Mouse (Mus musculus) limb, embryonic 12.5 days (tissue): ENCODE data around the gene Slc39a5. TPM values are rescaled to one million over a fixed set of nuclear protein-coding genes. Genes with fewer than 3 reads are reported as not detected.

ENCODE experiments used
- ATAC-seq: fragments of 200-750 bp; cut with Nextera tagmentation; 2 replicates; pipeline ENCODE4 v1.8.0; 2017; ENCODE audit warnings: low read depth, moderate TSS enrichment; ENCODE audit not compliant: insufficient number of reproducible peaks, insufficient read depth, low FRiP score, low TSS enrichment
- H3K27ac ChIP-seq: fragments of 300-500 bp; sonication (generic); 2 replicates; pipeline ENCODE4 v1.5.1; 2016; ENCODE audit warnings: mild to moderate bottlenecking, moderate library complexity
- H3K27me3 ChIP-seq: fragments of 300-500 bp; sonication (generic); 2 replicates; pipeline ENCODE4 v1.6.1; 2016; ENCODE audit warnings: mild to moderate bottlenecking, moderate library complexity
- H3K36me3 ChIP-seq: fragments of 300-500 bp; sonication (generic); 2 replicates; pipeline ENCODE4 v1.6.1; 2016; ENCODE audit warnings: mild to moderate bottlenecking, moderate library complexity
- H3K4me1 ChIP-seq: fragments of 300-500 bp; sonication (generic); replicated peaks from 2 replicates; pipeline ENCODE4 v1.6.1; 2016
- H3K4me2 ChIP-seq: fragments of 300-500 bp; sonication (generic); 2 replicates; pipeline ENCODE4 v1.6.1; 2016; ENCODE audit warnings: mild to moderate bottlenecking, moderate library complexity
- H3K4me3 ChIP-seq: fragments of 300-500 bp; sonication (generic); replicated peaks from 2 replicates; pipeline ENCODE4 v1.5.1; 2016; ENCODE audit warnings: mild to moderate bottlenecking
- H3K9ac ChIP-seq: fragments of 300-500 bp; sonication (generic); replicated peaks from 2 replicates; pipeline ENCODE4 v1.6.1; 2016; ENCODE audit warnings: mild to moderate bottlenecking, moderate library complexity
- H3K9me3 ChIP-seq: fragments of 300-500 bp; sonication (generic); 2 replicates; pipeline ENCODE4 v1.6.1; 2016; ENCODE audit warnings: mild to moderate bottlenecking, moderate library complexity
- WGBS: fragments of 180-500 bp; shearing (Covaris S2); methylation state at CpG from one replicate; pipeline ENCODE4 v1.1.7; 2016; 5-methylcytosine and 5-hydroxymethylcytosine counted together
- polyA plus RNA-seq: library from polyadenylated mRNA; unstranded; fragments of >200 nt; fragmentation: Nextera tagmentation; extraction: Ambion mirVana; gene quantifications from 2 replicates; pipeline ENCODE4 v1.2.1, GENCODE M21; 2016

Gene Slc39a5
- polyA plus RNA-seq, 1 experiment from 2014 or later = not detected

DNA sequence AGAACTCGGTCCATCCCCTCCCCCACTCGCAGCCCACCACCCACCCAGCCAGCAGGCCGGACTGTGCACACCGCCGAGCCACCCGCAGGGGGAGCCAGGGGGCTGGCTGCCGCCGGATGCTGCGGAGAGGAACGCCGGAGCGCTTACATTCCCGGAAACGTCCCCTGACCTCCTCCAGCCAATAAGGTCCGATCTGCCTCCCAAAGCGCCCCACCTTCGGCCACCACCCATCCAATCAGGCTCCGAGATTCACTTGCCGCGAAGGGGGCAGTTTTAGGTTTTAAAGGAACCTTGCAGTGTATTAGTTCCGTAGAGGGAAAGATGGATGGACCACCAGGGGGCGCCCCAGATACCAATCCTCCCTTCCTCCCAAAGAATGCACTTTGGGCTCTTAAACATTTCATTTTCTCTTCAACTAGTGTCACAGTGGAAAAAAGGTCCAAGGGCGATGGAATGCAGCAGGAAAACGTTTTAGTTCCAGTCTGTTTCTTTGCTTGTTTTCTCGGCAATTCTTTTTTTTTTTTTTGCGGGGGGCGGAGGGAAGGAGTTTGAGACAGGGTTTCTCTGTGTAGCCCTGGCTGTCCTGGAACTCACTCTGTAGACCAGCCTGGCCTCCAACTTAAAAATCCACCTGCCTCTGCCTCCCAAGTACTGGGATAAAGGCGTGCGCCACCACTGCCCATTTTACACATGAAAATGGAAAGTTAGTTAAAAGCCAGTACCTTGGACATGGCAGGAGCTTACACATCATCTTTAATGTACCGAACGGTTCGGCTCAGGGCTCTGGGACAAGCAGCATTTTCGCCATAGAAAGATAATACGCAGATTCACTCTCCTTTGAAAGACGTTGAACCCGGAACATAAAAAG, 8.9 kb upstream of the Slc39a5 start:
- H3K36me3 ChIP-seq = peaks cover 44% of the 10 kb centered on the region
- H3K4me3 ChIP-seq = peak overlapping the region; percentile 92
- WGBS = 6% methylated on average over 36 of the region's 36 CpGs
- no peaks in the 10 kb centered on the region for H3K27me3 ChIP-seq
- no peaks in the 10 kb centered on the region for H3K9me3 ChIP-seq
- peak overlapping the region; percentile 94 for H3K27ac ChIP-seq
- H3K9ac ChIP-seq = peak overlapping the region; percentile 81
- H3K4me2 ChIP-seq = peak overlapping the region; percentile 95
- ATAC-seq = peak; percentile 90
- peaks cover 35% of the 10 kb centered on the region for H3K4me1 ChIP-seq

DNA sequence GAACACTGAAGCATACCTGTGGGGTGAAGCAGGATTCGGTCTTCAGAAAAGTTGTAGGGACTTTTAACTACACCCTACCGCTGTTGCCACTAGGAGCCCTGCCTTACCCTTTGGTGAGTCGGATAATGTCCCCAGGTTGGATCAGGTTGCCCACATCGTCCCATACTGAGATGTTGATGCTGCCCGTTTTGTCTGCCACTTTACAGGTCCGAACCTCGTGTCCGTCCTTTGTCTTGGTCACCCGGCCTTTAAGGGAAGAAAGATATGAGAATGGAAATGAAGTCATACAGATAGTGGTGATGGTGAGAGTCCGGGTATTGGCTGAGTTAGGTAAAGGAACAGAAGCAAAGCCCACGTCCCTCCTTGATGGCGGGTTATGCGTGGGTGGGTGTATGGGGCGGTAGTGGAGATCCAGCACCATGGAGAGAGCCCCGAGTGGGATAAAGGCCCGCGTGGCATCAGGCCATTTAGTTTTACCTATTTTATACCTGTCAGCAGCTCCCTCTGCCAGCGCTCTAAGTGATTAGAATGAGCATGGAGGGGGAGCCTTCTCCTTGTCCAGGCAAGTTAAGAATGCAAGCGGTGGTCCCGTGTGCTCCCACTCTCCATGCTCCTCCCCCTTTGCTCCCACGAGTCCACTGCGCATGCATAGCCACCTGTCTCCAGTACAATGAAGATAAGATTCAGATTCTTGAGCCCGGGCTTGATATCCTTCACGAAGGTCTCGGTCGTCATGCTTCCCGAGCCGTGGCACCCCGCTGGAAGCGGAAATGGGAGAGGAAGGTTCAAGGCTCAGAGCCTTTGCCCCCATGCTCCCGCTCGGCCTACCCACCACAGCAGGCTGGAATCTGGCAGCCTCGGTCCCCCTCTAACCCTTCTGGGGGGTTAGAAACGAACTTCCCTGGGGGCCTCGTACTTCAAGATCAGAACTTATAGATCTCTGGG, 7.8 kb upstream of the Slc39a5 start:
- Histone ChIP-seq H3K9me3 (no peaks in the 10 kb centered on the region), H3K36me3 (peaks cover 36% of the 10 kb centered on the region), H3K9ac (peak overlapping the region; percentile 73), H3K4me2 (peak overlapping the region; percentile 92), H3K27me3 (no peaks in the 10 kb centered on the region), H3K27ac (peak overlapping the region; percentile 82), H3K4me3 (peak overlapping the region; percentile 92), H3K4me1 (peaks cover 35% of the 10 kb centered on the region)
- no peak for ATAC-seq
- WGBS = 20% methylated on average over 35 of the region's 35 CpGs

DNA sequence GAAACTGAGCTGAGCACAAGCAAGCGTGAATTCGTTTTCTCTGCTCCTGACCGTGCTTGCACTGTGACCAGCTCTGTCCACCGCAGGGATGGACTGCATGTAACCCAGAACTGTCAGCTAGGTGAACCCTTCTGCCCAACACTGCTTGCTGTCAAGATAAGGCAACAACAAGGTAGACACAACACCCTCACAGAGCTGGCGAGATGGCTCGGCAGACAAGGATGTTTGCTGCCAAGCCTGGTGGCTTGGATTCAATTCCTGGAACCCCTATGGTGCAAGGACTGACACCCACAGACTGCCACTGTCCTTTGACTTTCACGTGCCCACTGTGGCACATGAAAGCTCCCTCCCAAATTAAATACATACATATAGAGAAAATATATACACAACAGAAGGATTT, 2.9 kb upstream of the Slc39a5 start:
- WGBS = 86% methylated on average over 7 of the region's 7 CpGs
- Histone ChIP-seq H3K9ac (no peak overlapping the region), H3K4me1 (peaks cover 24% of the 10 kb centered on the region), H3K4me3 (no peak overlapping the region), H3K27ac (no peak overlapping the region), H3K4me2 (no peak overlapping the region), H3K27me3 (no peaks in the 10 kb centered on the region), H3K36me3 (peaks cover 32% of the 10 kb centered on the region), H3K9me3 (no peaks in the 10 kb centered on the region)
- no peak for ATAC-seq

DNA sequence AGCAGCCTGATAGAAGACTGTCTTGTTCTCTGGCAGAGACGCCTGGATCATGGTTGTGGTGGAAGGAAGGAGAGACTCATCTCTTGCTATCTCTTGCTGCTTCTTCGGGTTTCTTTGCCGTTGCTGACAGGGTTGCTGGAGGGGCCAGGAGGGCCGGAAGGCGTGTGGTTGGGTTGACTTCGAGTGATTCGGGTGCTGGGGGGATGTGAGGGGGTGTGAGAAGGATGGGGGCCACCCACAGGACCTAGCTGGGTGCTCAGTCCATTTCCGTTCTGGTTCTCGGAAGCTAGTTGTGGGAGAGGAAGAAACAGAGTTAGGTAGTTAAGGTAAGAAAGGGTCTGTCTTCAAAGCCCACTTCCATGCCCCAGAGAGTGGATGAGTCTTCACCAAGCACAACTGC, 609 bp upstream of the Slc39a5 start:
- H3K4me1 ChIP-seq = peaks cover 16% of the 10 kb centered on the region
- no peak for ATAC-seq
- H3K9ac ChIP-seq = no peak overlapping the region
- H3K4me2 ChIP-seq = no peak overlapping the region
- H3K4me3 ChIP-seq = no peak overlapping the region
- H3K36me3 ChIP-seq = peaks cover 32% of the 10 kb centered on the region
- H3K9me3 ChIP-seq = no peaks in the 10 kb centered on the region
- H3K27me3 ChIP-seq = no peaks in the 10 kb centered on the region
- 81% methylated on average over 9 of the region's 9 CpGs for WGBS
- no peak overlapping the region for H3K27ac ChIP-seq

DNA sequence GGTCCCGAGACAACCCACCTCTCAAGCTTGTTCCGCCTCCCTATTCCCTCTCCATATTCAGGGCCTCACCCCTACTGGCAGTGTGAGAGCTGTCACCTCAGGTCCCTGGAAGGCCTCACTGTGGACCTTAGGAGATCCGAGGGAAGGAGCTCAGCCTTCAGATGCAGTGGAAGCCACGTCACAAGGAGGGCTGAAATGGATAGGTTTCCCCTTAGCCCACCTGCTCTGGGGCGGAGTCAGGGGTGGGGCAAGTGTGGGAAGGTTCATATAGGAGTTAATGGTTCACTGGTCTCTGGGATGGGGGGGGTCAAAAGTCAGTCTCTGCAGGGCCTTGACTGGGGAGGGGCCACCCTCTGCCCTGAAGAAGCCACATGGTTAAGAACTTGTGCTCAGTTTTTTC, 691 bp downstream of the Slc39a5 start:
- H3K9me3 ChIP-seq = no peaks in the 10 kb centered on the region
- no peak for ATAC-seq
- no peak overlapping the region for H3K9ac ChIP-seq
- no peak overlapping the region for H3K27ac ChIP-seq
- H3K27me3 ChIP-seq = no peaks in the 10 kb centered on the region
- no peak overlapping the region for H3K4me3 ChIP-seq
- H3K36me3 ChIP-seq = peaks cover 33% of the 10 kb centered on the region
- H3K4me1 ChIP-seq = peaks cover 16% of the 10 kb centered on the region
- peak overlapping the region; percentile 2; the same call in 1 of the 2 replicates for H3K4me2 ChIP-seq
- 23% methylated on average over 5 of the region's 5 CpGs for WGBS

DNA sequence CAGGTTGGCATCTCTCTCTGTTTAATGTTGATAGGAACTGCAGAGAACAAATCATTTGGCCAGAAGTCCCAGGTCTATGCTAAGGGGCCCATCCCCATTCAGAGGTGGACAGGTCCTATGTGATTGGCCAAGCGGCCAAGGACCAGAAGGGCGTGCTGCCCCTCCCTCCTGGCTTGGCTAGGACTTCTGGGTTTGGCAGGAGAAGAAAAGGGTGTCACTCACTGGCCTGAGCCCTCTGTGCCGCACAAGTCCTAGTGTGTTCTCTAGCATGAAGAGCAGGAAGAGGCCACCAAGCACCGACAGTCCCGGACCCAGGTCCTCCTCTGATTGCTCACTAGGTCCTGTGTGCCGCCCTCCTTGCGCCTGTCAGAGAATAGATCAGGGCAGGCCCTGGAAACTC, 3.6 kb downstream of the Slc39a5 start:
- WGBS = 71% methylated on average over 7 of the region's 7 CpGs
- peaks cover 58% of the 10 kb centered on the region for H3K36me3 ChIP-seq
- no peak overlapping the region for H3K4me3 ChIP-seq
- peaks cover 16% of the 10 kb centered on the region for H3K4me1 ChIP-seq
- no peak for ATAC-seq
- no peaks in the 10 kb centered on the region for H3K27me3 ChIP-seq
- 0 out of 2 replicates have a peak overlapping the region, but pooled peaks have one; percentile 18 for H3K9ac ChIP-seq
- no peak overlapping the region for H3K4me2 ChIP-seq
- H3K9me3 ChIP-seq = no peaks in the 10 kb centered on the region
- H3K27ac ChIP-seq = no peak overlapping the region

DNA sequence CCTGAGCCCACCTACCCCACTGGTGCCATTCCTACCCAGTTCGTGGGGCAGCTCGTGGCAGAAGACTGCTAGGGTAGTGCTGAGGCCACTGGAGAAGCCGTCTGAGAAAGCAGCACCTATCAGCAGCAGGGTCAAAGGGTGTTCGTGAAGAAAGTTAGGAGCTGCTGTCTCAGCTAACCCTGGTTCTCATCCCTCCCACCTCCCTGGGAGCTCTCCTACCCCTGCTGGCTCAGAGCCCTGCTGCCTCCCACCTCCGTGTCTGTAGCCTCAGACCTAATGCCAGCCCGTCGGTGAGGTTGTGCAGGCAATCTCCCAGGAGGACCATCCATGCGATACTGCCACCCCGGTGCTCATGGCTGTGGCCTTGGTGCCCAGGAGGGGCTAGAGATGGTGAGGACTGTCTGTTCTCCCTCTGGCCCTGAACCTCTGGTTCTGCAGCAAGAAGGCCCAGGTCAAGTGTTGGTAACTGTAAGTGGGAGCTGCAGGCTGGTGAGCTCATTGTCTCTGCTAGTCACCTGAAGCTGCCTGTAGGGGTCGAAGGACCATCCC, 4.2 kb downstream of the Slc39a5 start:
- no peak overlapping the region; the same call in 1 of the 2 replicates for H3K9ac ChIP-seq

DNA sequence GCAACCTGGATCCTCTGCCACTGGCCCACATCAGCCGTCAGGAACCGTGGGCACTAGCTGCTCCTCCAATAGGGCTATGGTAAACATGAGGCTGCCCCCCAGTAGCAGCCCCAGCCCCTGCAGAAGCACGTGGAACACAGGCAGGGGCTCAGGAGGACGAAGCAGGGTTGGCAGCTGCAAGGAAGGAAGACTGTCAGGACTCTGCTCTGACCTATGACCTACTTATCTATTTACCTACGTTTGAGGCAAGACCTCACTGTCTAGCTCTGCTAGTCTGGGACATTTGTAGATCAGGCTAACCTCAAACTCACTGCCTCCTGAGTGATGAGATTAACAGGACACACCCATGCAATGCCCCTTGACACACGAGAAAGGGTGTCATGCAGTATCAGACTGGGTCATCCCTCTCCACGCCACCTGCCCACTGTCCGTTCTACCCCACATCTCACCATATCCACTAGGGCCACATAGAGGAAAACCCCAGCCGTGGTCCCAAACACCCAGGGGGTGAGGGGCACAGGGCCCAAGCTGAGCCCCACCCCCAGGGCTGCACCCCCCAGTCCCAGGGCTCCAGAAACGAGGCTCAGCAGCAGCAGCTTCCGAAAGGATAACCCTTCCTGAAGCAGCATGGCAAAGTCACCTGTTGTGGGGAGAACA, 4.9 kb downstream of the Slc39a5 start:
- WGBS = 62% methylated on average over 11 of the region's 11 CpGs
- H3K4me2 ChIP-seq = no peak overlapping the region
- H3K27ac ChIP-seq = no peak overlapping the region
- H3K9ac ChIP-seq = no peak overlapping the region
- no peaks in the 10 kb centered on the region for H3K9me3 ChIP-seq
- ATAC-seq = no peak
- H3K27me3 ChIP-seq = no peaks in the 10 kb centered on the region
- H3K4me1 ChIP-seq = peaks cover 15% of the 10 kb centered on the region
- no peak overlapping the region for H3K4me3 ChIP-seq
- peaks cover 71% of the 10 kb centered on the region for H3K36me3 ChIP-seq

More for the DNA sequence above, 4.2 kb downstream of the Slc39a5 start:
- Histone ChIP-seq H3K27ac (no peak overlapping the region), H3K4me2 (no peak overlapping the region), H3K4me1 (peaks cover 16% of the 10 kb centered on the region), H3K4me3 (no peak overlapping the region), H3K9me3 (no peaks in the 10 kb centered on the region), H3K36me3 (peaks cover 64% of the 10 kb centered on the region), H3K27me3 (no peaks in the 10 kb centered on the region)
- 73% methylated on average over 10 of the region's 10 CpGs for WGBS
- no peak for ATAC-seq

DNA sequence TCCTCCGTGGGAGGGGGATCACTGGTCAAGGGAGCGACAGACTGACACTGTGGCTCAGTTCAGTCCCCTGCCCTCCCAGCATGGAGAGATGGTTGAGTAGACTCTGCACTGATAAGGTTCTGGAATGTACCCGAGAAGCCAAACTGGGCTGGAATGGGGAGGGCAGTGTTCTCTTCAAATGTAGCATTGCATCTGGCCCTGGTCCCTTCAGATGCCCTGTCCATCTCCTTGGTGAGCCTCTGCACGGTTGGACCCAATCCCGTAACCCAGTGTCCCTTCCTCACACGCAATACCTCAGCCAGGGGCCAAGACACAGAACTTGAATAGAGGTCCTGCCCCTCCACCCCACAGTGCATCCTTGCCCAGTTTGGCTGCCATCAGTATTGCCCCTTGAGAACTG, 9.2 kb downstream of the Slc39a5 start:
- Histone ChIP-seq H3K4me1 (no peaks in the 10 kb centered on the region), H3K4me3 (no peak overlapping the region), H3K4me2 (no peak overlapping the region), H3K27ac (no peak overlapping the region), H3K9ac (no peak overlapping the region), H3K9me3 (no peaks in the 10 kb centered on the region), H3K27me3 (no peaks in the 10 kb centered on the region), H3K36me3 (peaks cover 100% of the 10 kb centered on the region)
- WGBS = 83% methylated on average over 6 of the region's 6 CpGs
- no peak for ATAC-seq

DNA sequence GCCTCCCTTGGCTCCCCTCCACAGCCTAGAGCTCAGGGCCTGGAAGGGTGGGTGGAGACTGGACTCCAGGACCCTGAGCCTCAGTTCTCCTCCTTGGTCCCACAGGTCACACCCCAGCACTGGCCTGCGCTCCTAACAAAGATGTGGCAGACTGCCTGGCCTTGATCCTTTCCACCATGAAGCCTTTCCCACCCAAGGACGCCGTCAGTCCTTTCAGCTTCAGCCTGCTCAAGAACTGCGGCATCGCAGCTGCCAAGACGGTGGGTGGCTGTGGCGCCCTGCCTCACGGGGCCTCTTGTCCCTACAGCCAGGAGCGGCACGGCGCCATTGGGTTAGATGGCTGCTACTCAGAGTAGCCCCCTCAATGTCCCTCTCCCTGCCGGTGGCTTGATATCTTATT, 10.7 kb downstream of the Slc39a5 start:
- H3K4me3 ChIP-seq = no peak overlapping the region
- H3K9ac ChIP-seq = no peak overlapping the region; the same call in 1 of the 2 replicates
- H3K4me2 ChIP-seq = no peak overlapping the region
- H3K36me3 ChIP-seq = peaks cover 100% of the 10 kb centered on the region
- no peak for ATAC-seq
- H3K27ac ChIP-seq = no peak overlapping the region
- WGBS = 92% methylated on average over 12 of the region's 12 CpGs
- H3K4me1 ChIP-seq = no peaks in the 10 kb centered on the region
- no peaks in the 10 kb centered on the region for H3K27me3 ChIP-seq
- no peaks in the 10 kb centered on the region for H3K9me3 ChIP-seq
